Mouse (Mus musculus): Measurements from ENCODE around the gene Slc35b1.

DNA sequence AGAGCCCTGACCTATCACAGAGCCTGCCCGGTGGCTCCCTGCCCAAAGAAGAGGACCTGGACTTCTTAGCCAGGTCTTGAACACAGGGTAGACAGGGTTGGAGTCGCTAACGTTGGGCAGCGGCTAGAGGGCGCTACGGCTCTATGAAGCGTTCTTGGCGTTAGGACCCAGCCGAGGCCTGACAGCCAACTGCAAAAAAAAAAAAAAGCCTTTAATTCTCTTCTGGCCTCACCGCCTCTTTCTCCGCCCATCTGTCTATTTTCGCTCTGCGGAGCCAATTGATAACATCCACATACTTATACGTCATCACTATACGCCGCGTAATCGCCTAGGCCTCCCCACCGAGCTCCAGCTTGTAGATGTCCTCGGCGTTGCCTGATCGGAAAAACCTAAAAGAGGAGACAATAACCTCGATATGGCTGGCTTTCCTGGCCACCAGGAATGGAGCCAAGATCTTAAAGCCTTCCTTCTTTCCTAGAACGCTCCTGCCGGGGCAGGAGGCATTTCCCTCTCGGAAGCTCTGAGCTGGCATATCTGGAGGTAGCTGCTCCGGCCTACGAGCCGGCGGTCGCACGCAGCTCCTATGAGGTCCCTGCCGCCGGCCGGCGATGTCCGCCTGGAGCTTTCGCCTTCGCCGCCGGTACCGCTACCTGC, at the start of gene Slc35b1:
- no peak for TF ChIP-seq GATA1 (IDR thresholded peaks at IDR 0.05; ENCODE audit: borderline replicate concordance, low read length)
- TF ChIP-seq FLI1 (IDR thresholded peaks at IDR 0.05; ENCODE audit: low read length), result no peak
